Mouse (Mus musculus): ENCODE data around the gene Dpf2. TPM values are rescaled to one million over a fixed set of nuclear protein-coding genes. Genes with fewer than 3 reads are reported as not detected.

Gene Dpf2
- polyA plus RNA-seq, 1 experiment = 69.3 TPM

GRCm38 (mm10) chr19:5927532-5927931, 14.7 kb upstream of the Dpf2 start:
- Histone ChIP-seq H3ac (ENCODE audit: control insufficient read depth, insufficient read length, low read depth) (no peak overlapping the region), H3K79me3 (ENCODE audit: low read depth) (no peaks in the 10 kb centered on the region)

GRCm38 (mm10) chr19:5927026-5927425, 14.2 kb upstream of the Dpf2 start:
- H3K79me3 ChIP-seq (ENCODE audit: low read depth) = no peaks in the 10 kb centered on the region
- H3K79me2 ChIP-seq (ENCODE audit: control insufficient read depth, insufficient read depth) = peaks cover 6% of the 10 kb centered on the region
- TF ChIP-seq MYOG (IDR thresholded peaks at IDR 0.05; ENCODE audit: control insufficient read depth, extremely low read depth, insufficient read length) = no peak
- H3K4me3 ChIP-seq (ENCODE audit: insufficient read depth, poor library complexity, severe bottlenecking) = no peak overlapping the region
- H3ac ChIP-seq (ENCODE audit: control insufficient read depth, insufficient read length, low read depth) = no peak overlapping the region
- no peaks in the 10 kb centered on the region for H3K36me3 ChIP-seq (ENCODE audit: control insufficient read depth, insufficient read depth)
- no peaks in the 10 kb centered on the region for H3K27me3 ChIP-seq (ENCODE audit: control insufficient read depth, insufficient read depth, insufficient read length)

More at GRCm38 (mm10) chr19:5927532-5927931, 14.7 kb upstream of the Dpf2 start:
- Histone ChIP-seq H3K27me3 (ENCODE audit: control insufficient read depth, insufficient read depth, insufficient read length) (no peaks in the 10 kb centered on the region), H3K36me3 (ENCODE audit: control insufficient read depth, insufficient read depth) (no peaks in the 10 kb centered on the region), H3K4me3 (ENCODE audit: insufficient read depth, poor library complexity, severe bottlenecking) (no peak overlapping the region), H3K79me2 (ENCODE audit: control insufficient read depth, insufficient read depth) (peaks cover 6% of the 10 kb centered on the region)
- TF ChIP-seq MYOG (IDR thresholded peaks at IDR 0.05; ENCODE audit: control insufficient read depth, extremely low read depth, insufficient read length) = no peak
- TF ChIP-seq CTCF (IDR thresholded peaks at IDR 0.05; ENCODE audit: control insufficient read depth, insufficient read depth, insufficient read length) = no peak
- no peak for TF ChIP-seq MYOD1 (IDR thresholded peaks at IDR 0.05; ENCODE audit: control insufficient read depth, insufficient read length, low read depth)
- TF ChIP-seq MAX (IDR thresholded peaks at IDR 0.05) = no peak
- no peak for TF ChIP-seq FOSL1 (IDR thresholded peaks at IDR 0.05; ENCODE audit: insufficient read depth, low read length, poor library complexity, severe bottlenecking)
- no peak for TF ChIP-seq CEBPB (IDR thresholded peaks at IDR 0.05; ENCODE audit: low read depth)
- TF ChIP-seq USF1 (IDR thresholded peaks at IDR 0.05; ENCODE audit: low read depth) = no peak

GRCm38 (mm10) chr19:5925311-5925855, 12.6 kb upstream of the Dpf2 start:
- no peaks in the 10 kb centered on the region for H3K27me3 ChIP-seq (ENCODE audit: control insufficient read depth, insufficient read depth, insufficient read length)
- TF ChIP-seq MYOG (IDR thresholded peaks at IDR 0.05; ENCODE audit: control insufficient read depth, extremely low read depth, insufficient read length) = no peak
- TF ChIP-seq CEBPB (IDR thresholded peaks at IDR 0.05; ENCODE audit: low read depth) = no peak
- TF ChIP-seq USF1 (IDR thresholded peaks at IDR 0.05; ENCODE audit: low read depth) = no peak
- TF ChIP-seq CTCF (IDR thresholded peaks at IDR 0.05; ENCODE audit: control insufficient read depth, insufficient read depth, insufficient read length) = no peak
- peak overlapping the region; percentile 16 for H3ac ChIP-seq (ENCODE audit: control insufficient read depth, insufficient read length, low read depth)
- peak overlapping the region; percentile 46 for H3K4me3 ChIP-seq (ENCODE audit: insufficient read depth, poor library complexity, severe bottlenecking)
- H3K79me2 ChIP-seq (ENCODE audit: control insufficient read depth, insufficient read depth) = peaks cover 6% of the 10 kb centered on the region
- no peaks in the 10 kb centered on the region for H3K36me3 ChIP-seq (ENCODE audit: control insufficient read depth, insufficient read depth)
- no peaks in the 10 kb centered on the region for H3K79me3 ChIP-seq (ENCODE audit: low read depth)

- H3K79me2 ChIP-seq (ENCODE audit: control insufficient read depth, insufficient read depth) = peaks cover 6% of the 10 kb centered on the region
- peak within 1 kb of the TSS; percentile 52 for H3ac ChIP-seq (ENCODE audit: control insufficient read depth, insufficient read length, low read depth)
- no peaks in the 10 kb centered on the region for H3K27me3 ChIP-seq (ENCODE audit: control insufficient read depth, insufficient read depth, insufficient read length)
- TF ChIP-seq CTCF (IDR thresholded peaks at IDR 0.05; ENCODE audit: control insufficient read depth, insufficient read depth, insufficient read length) = no peak
- TF ChIP-seq MYOG (IDR thresholded peaks at IDR 0.05; ENCODE audit: control insufficient read depth, extremely low read depth, insufficient read length) = no peak
- no peak for TF ChIP-seq FOSL1 (IDR thresholded peaks at IDR 0.05; ENCODE audit: insufficient read depth, low read length, poor library complexity, severe bottlenecking)
- TF ChIP-seq CEBPB (IDR thresholded peaks at IDR 0.05; ENCODE audit: low read depth) = no peak
- TF ChIP-seq MYOD1 (IDR thresholded peaks at IDR 0.05; ENCODE audit: control insufficient read depth, insufficient read length, low read depth) = no peak
- TF ChIP-seq MAX (IDR thresholded peaks at IDR 0.05) = no peak
- TF ChIP-seq USF1 (IDR thresholded peaks at IDR 0.05; ENCODE audit: low read depth) = no peak
- no peaks in the 10 kb centered on the region for H3K79me3 ChIP-seq (ENCODE audit: low read depth)
- peak within 1 kb of the TSS; percentile 46 for H3K4me3 ChIP-seq (ENCODE audit: insufficient read depth, poor library complexity, severe bottlenecking)
- no peaks in the 10 kb centered on the region for H3K36me3 ChIP-seq (ENCODE audit: control insufficient read depth, insufficient read depth)
Measured at GRCm38 (mm10) chr19:5924713-5925093, 11.9 kb upstream of the Dpf2 start, which contains the start of gene Cdc42ep2. Gene Cdc42ep2, minus strand, starts transcription at chr19:5924816.

- H3K27me3 ChIP-seq (ENCODE audit: control insufficient read depth, insufficient read depth, insufficient read length) = no peaks in the 10 kb centered on the region
- H3K4me3 ChIP-seq (ENCODE audit: insufficient read depth, poor library complexity, severe bottlenecking) = peak overlapping the region; percentile 46
- H3ac ChIP-seq (ENCODE audit: control insufficient read depth, insufficient read length, low read depth) = peak overlapping the region; percentile 52
- no peaks in the 10 kb centered on the region for H3K36me3 ChIP-seq (ENCODE audit: control insufficient read depth, insufficient read depth)
- peaks cover 1% of the 10 kb centered on the region for H3K79me3 ChIP-seq (ENCODE audit: low read depth)
- TF ChIP-seq USF1 (IDR thresholded peaks at IDR 0.05; ENCODE audit: low read depth) (no peak), MYOG (IDR thresholded peaks at IDR 0.05; ENCODE audit: control insufficient read depth, extremely low read depth, insufficient read length) (no peak), CEBPB (IDR thresholded peaks at IDR 0.05; ENCODE audit: low read depth) (peak; percentile 58), CTCF (IDR thresholded peaks at IDR 0.05; ENCODE audit: control insufficient read depth, insufficient read depth, insufficient read length) (peak; percentile 86), FOSL1 (IDR thresholded peaks at IDR 0.05; ENCODE audit: insufficient read depth, low read length, poor library complexity, severe bottlenecking) (no peak), MYOD1 (IDR thresholded peaks at IDR 0.05; ENCODE audit: control insufficient read depth, insufficient read length, low read depth) (no peak), MAX (IDR thresholded peaks at IDR 0.05) (peak; percentile 57)
- peaks cover 6% of the 10 kb centered on the region for H3K79me2 ChIP-seq (ENCODE audit: control insufficient read depth, insufficient read depth)
Measured at GRCm38 (mm10) chr19:5923990-5924712, 11.3 kb upstream of the Dpf2 start.

GRCm38 (mm10) chr19:5922963-5923362, 10.2 kb upstream of the Dpf2 start:
- TF ChIP-seq USF1 (IDR thresholded peaks at IDR 0.05; ENCODE audit: low read depth) = no peak
- no peak for TF ChIP-seq MYOG (IDR thresholded peaks at IDR 0.05; ENCODE audit: control insufficient read depth, extremely low read depth, insufficient read length)
- no peak for TF ChIP-seq FOSL1 (IDR thresholded peaks at IDR 0.05; ENCODE audit: insufficient read depth, low read length, poor library complexity, severe bottlenecking)
- TF ChIP-seq MAX (IDR thresholded peaks at IDR 0.05) = no peak
- TF ChIP-seq CEBPB (IDR thresholded peaks at IDR 0.05; ENCODE audit: low read depth) = no peak
- no peak for TF ChIP-seq MYOD1 (IDR thresholded peaks at IDR 0.05; ENCODE audit: control insufficient read depth, insufficient read length, low read depth)
- no peak for TF ChIP-seq CTCF (IDR thresholded peaks at IDR 0.05; ENCODE audit: control insufficient read depth, insufficient read depth, insufficient read length)
- H3K4me3 ChIP-seq (ENCODE audit: insufficient read depth, poor library complexity, severe bottlenecking) = no peak overlapping the region

More at GRCm38 (mm10) chr19:5922963-5923362, 10.2 kb upstream of the Dpf2 start:
- Histone ChIP-seq H3K27me3 (ENCODE audit: control insufficient read depth, insufficient read depth, insufficient read length) (no peaks in the 10 kb centered on the region), H3K36me3 (ENCODE audit: control insufficient read depth, insufficient read depth) (peaks cover 5% of the 10 kb centered on the region), H3K79me2 (ENCODE audit: control insufficient read depth, insufficient read depth) (peaks cover 6% of the 10 kb centered on the region), H3ac (ENCODE audit: control insufficient read depth, insufficient read length, low read depth) (no peak overlapping the region), H3K79me3 (ENCODE audit: low read depth) (peaks cover 1% of the 10 kb centered on the region)
